In genomic region chr12:70164741-70165140, GRCm38 (mm10) we compare ENCODE assay signal across 21 mouse cellular contexts. TPM values are rescaled to one million over a fixed set of nuclear protein-coding genes. Genes with fewer than 3 reads are reported as not detected.
"Had no signal": no experiment of that assay in that cellular context is flagged by ENCODE, and none has a peak within 500 bp of the region (broad histone marks: within the 10 kb centered on the region; RNA-seq: fewer than 3 reads in every experiment).

No protein-coding gene starts in this region.

- H3K9me3 ChIP-seq: neural tube, embryonic 12.5 days; neural tube, embryonic 13.5 days; neural tube, embryonic 15.5 days; stomach, embryonic 15.5 days had no signal

- H3K4me2 ChIP-seq: neural tube, embryonic 12.5 days; neural tube, embryonic 13.5 days; neural tube, embryonic 15.5 days; stomach, embryonic 15.5 days had no signal

- H3K27me3 ChIP-seq: neural tube, embryonic 12.5 days; neural tube, embryonic 13.5 days; neural tube, embryonic 15.5 days; stomach, embryonic 15.5 days had no signal

- H3K27ac ChIP-seq: neural tube, embryonic 12.5 days; neural tube, embryonic 13.5 days; neural tube, embryonic 15.5 days; stomach, embryonic 15.5 days; stomach, postnatal 0 days had no signal

- H3K36me3 ChIP-seq: neural tube, embryonic 12.5 days; neural tube, embryonic 13.5 days; neural tube, embryonic 15.5 days; stomach, embryonic 15.5 days had no signal

- H3K4me1 ChIP-seq: neural tube, embryonic 12.5 days; neural tube, embryonic 13.5 days; neural tube, embryonic 15.5 days had no signal

- H3K9ac ChIP-seq: neural tube, embryonic 12.5 days; neural tube, embryonic 13.5 days; neural tube, embryonic 15.5 days; stomach, embryonic 15.5 days had no signal

- DNase-seq: right cerebral cortex, adult 18-20 months; right cerebral cortex, postnatal 14 days; right cerebral cortex, postnatal 25 days; right cerebral cortex, postnatal 4 days; spleen, adult 18-20 months; thymus, adult 18-20 months; thymus, adult 2 months; thymus, postnatal 14 days; thymus, postnatal 25 days; thymus, postnatal 36 days; thymus, postnatal 4 days had no signal

- H3K4me3 ChIP-seq: neural tube, embryonic 12.5 days; neural tube, embryonic 13.5 days; neural tube, embryonic 15.5 days; stomach, embryonic 15.5 days had no signal

RNA-seq across cellular contexts. Expression of gene Abhd12b, which starts 10.8 kb away (rescaled TPM):
- polyA plus RNA-seq: neural tube, embryonic 11.5 days; neural tube, embryonic 12.5 days; small intestine, adult 2 months; spleen, adult 2 months; stomach, embryonic 15.5 days; testis, adult 2 months; thymus, postnatal 0 days had no signal
